Mouse (Mus musculus): Measurements from ENCODE around the gene Esrp2.

DNA sequence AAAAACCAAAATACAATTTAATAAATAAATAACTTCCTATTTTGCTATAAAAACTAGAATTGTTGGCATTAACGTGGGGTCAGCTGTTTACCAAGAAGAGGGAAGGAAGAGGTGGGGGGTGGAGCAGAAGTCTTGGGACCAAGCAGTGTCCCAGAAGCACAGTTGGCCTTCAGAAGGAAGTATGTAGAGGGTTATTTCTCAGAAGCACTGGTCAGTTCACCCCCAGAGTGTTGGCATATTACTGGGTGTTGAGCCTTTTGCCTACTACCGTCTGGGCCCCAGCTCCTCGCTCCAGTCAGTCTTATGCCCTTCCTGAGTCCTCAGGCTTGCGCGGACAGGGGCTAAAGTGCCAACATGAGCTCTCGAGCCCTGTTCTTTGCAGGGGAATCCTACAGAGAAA, 12.3 kb upstream of the Esrp2 start:
- TF ChIP-seq POLR2A (IDR thresholded peaks at IDR 0.05; ENCODE audit: extremely low read depth, insufficient read depth, low read length) = no peak
- TF ChIP-seq CTCF (IDR thresholded peaks at IDR 0.05; ENCODE audit: extremely low read depth, insufficient read depth, low read length) = no peak

All from cortical plate, adult 2 months (tissue).